23 mouse cellular contexts compared by ENCODE assay signal in genomic region chr2:121323041-121323440, GRCm38 (mm10). TPM values are rescaled to one million over a fixed set of nuclear protein-coding genes. Genes with fewer than 3 reads are reported as not detected.
DNase-seq lines count a peak whose midpoint lies in the region; ATAC-seq and TF ChIP-seq lines count a peak whose summit lies in the region.
"Had no signal": no experiment of that assay in that cellular context is flagged by ENCODE, and none has a peak within 500 bp of the region (broad histone marks: within the 10 kb centered on the region; RNA-seq: fewer than 3 reads in every experiment).

No protein-coding gene starts in this region.

- peak overlapping the region; percentile 95 for H3K27ac ChIP-seq in cerebellum, adult 2 months (ENCODE audit: insufficient read depth, low read length)
- H3K27ac ChIP-seq in embryonic facial prominence, embryonic 10.5 days (replicated peaks) = 0 out of 2 replicates have a peak overlapping the region, but pooled peaks have one; percentile 3
- H3K27ac ChIP-seq: embryonic facial prominence, embryonic 12.5 days; forebrain, embryonic 12.5 days; heart, adult 2 months; heart, embryonic 15.5 days; hindbrain, embryonic 10.5 days; hindbrain, embryonic 14.5 days had no signal

- ATAC-seq in inflammation-experienced regulatory T-cells, adult 6 months = no peak
- ATAC-seq: activated CD4-positive, CD25-positive, alpha-beta regulatory T cell, adult 4 months; forebrain, embryonic 16.5 days; intestine, embryonic 16.5 days; Patski had no signal

- WGBS in cerebellum, adult 2 months = 6% methylated on average over 10 of the region's 10 CpGs
- WGBS in embryonic facial prominence, embryonic 10.5 days = 92% methylated on average over 10 of the region's 10 CpGs

- peaks cover 9% of the 10 kb centered on the region for H3K36me3 ChIP-seq in embryonic facial prominence, embryonic 10.5 days (replicated peaks)
- H3K36me3 ChIP-seq: embryonic facial prominence, embryonic 12.5 days; heart, embryonic 15.5 days had no signal

- DNase-seq in cerebellum, adult 11 months = peak; percentile 84
- DNase-seq in cerebellum, adult 2 months = peak; percentile 88 to 90
- DNase-seq in cerebellum, postnatal 10 days = peak; percentile 72 to 76
- no peak for DNase-seq in embryonic facial prominence, embryonic 10.5 days (ENCODE audit: low spot score)
- DNase-seq in lung, postnatal 36 days = no peak
- no peak for DNase-seq in frontal cortex, postnatal 10 days (ENCODE audit: low spot score in 2 of 2)
- DNase-seq: adrenal gland, adult 2 months; adrenal gland, postnatal 25 days; embryo, embryonic 11 days; gastrocnemius, postnatal 14 days; heart, adult 2 months; heart, postnatal 14 days had no signal

- H3K4me1 ChIP-seq in cerebellum, adult 2 months (ENCODE audit: control insufficient read depth, insufficient read depth, low read length) = peaks cover 31% of the 10 kb centered on the region
- H3K4me1 ChIP-seq in embryonic facial prominence, embryonic 10.5 days = 0 out of 2 replicates have a peak, but pooled peaks cover 6% of the 10 kb centered on the region
- H3K4me1 ChIP-seq: embryonic facial prominence, embryonic 12.5 days; forebrain, embryonic 12.5 days; heart, embryonic 15.5 days; hindbrain, embryonic 10.5 days had no signal

- no peak overlapping the region for H3K4me3 ChIP-seq in cerebellum, adult 2 months (replicated peaks; ENCODE audit: insufficient read depth, low read depth, low read length)
- no peak overlapping the region for H3K4me3 ChIP-seq in embryonic facial prominence, embryonic 10.5 days
- H3K4me3 ChIP-seq: embryonic facial prominence, embryonic 12.5 days; forebrain, embryonic 12.5 days; heart, adult 2 months; heart, embryonic 15.5 days; hindbrain, embryonic 10.5 days had no signal

- no peak for TF ChIP-seq POLR2A in cerebellum, adult 2 months (IDR thresholded peaks at IDR 0.05; ENCODE audit: borderline replicate concordance, insufficient read depth, low read length)

- no peaks in the 10 kb centered on the region for H3K27me3 ChIP-seq in cerebellum, adult 2 months (ENCODE audit: control insufficient read depth, insufficient read depth, low read length)
- no peaks in the 10 kb centered on the region for H3K27me3 ChIP-seq in embryonic facial prominence, embryonic 10.5 days (replicated peaks; ENCODE audit: low read depth, poor library complexity, severe bottlenecking)
- H3K27me3 ChIP-seq: CH12.LX; embryonic facial prominence, embryonic 12.5 days; forebrain, embryonic 12.5 days; heart, embryonic 15.5 days; Patski had no signal

- H3K9me3 ChIP-seq in embryonic facial prominence, embryonic 10.5 days = no peaks in the 10 kb centered on the region
- H3K9me3 ChIP-seq: embryonic facial prominence, embryonic 12.5 days; forebrain, embryonic 12.5 days; heart, embryonic 15.5 days; hindbrain, embryonic 10.5 days had no signal

- no peak for TF ChIP-seq CTCF in cerebellum, adult 2 months (IDR thresholded peaks at IDR 0.05; ENCODE audit: borderline replicate concordance, insufficient read depth, low read depth, low read length)

RNA-seq across cellular contexts. Expression of gene Ppip5k1, which starts 32.2 kb away (rescaled TPM):
- 160 and 183 TPM in 2 replicates for polyA plus RNA-seq in cerebellum, adult 2 months (2012; rRNA removed)
- polyA plus RNA-seq in embryonic facial prominence, embryonic 10.5 days (2016; fragmentation: Nextera tagmentation; extraction: Ambion mirVana) = 10.2 and 10.5 TPM in 2 replicates
- polyA plus RNA-seq in inflammation-experienced regulatory T-cells, adult 6 months (2017; shearing (Covaris generic)) = 10 to 100 TPM in 2 of 3 experiments, 1 to 10 TPM in 1; 7.2 to 12.5 (median 11.8) TPM

RNA-seq across cellular contexts. Expression of gene Map1a, which starts 33.6 kb away (rescaled TPM):
- polyA plus RNA-seq in cerebellum, adult 2 months (2012; rRNA removed) = 223 and 254 TPM in 2 replicates
- polyA plus RNA-seq in embryonic facial prominence, embryonic 10.5 days (2016; fragmentation: Nextera tagmentation; extraction: Ambion mirVana) = 3.4 and 4.2 TPM in 2 replicates
- under 1 TPM in 2 of 3 experiments, not detected in 1; 0.14 to 0.39 TPM for polyA plus RNA-seq in inflammation-experienced regulatory T-cells, adult 6 months (2017; shearing (Covaris generic))

RNA-seq across cellular contexts. Expression of gene Ckmt1, which starts 34.5 kb away (rescaled TPM):
- 504 and 518 TPM in 2 replicates for polyA plus RNA-seq in cerebellum, adult 2 months (2012; rRNA removed)
- 3.6 and 6.0 TPM in 2 replicates for polyA plus RNA-seq in embryonic facial prominence, embryonic 10.5 days (2016; fragmentation: Nextera tagmentation; extraction: Ambion mirVana)
- 1 to 10 TPM in 2 of 3 experiments, under 1 TPM in 1; 0.65 to 1.2 (median 1.1) TPM for polyA plus RNA-seq in inflammation-experienced regulatory T-cells, adult 6 months (2017; shearing (Covaris generic))

RNA-seq across cellular contexts. Expression of gene Trp53bp1, which starts 51.8 kb away (rescaled TPM):
- polyA plus RNA-seq in cerebellum, adult 2 months (2012; rRNA removed) = 57.9 and 59.4 TPM in 2 replicates
- polyA plus RNA-seq in embryonic facial prominence, embryonic 10.5 days (2016; fragmentation: Nextera tagmentation; extraction: Ambion mirVana) = 120 and 124 TPM in 2 replicates
- 10 to 100 TPM; 32.2 to 41.0 (median 38.0) TPM for polyA plus RNA-seq in inflammation-experienced regulatory T-cells, adult 6 months (2017; shearing (Covaris generic))

Comparison
In these comparisons a context has a peak if more than half of its experiments do, and no peak if none do; other contexts are left out.
1. DNase-seq: peak in cerebellum, adult 11 months (single experiment), cerebellum, adult 2 months (2 of 2) and cerebellum, postnatal 10 days (2 of 2); none in embryonic facial prominence, embryonic 10.5 days (single experiment), lung, postnatal 36 days (single experiment) and frontal cortex, postnatal 10 days (0 of 2).
2. RNA of gene Ppip5k1, which starts 32.2 kb away (polyA plus RNA-seq): 160 to 183 TPM in cerebellum, adult 2 months; 7.2 to 12.5 TPM in inflammation-experienced regulatory T-cells, adult 6 months and 10.2 to 10.5 TPM in embryonic facial prominence, embryonic 10.5 days; every median in the first group is over 10 times any median in the second.
3. RNA of gene Map1a, which starts 33.6 kb away (polyA plus RNA-seq): 223 to 254 TPM in cerebellum, adult 2 months; 3.4 to 4.2 TPM in embryonic facial prominence, embryonic 10.5 days and 0.14 to 0.39 TPM in inflammation-experienced regulatory T-cells, adult 6 months; every median in the first group is over 10 times any median in the second.
4. RNA of gene Ckmt1, which starts 34.5 kb away (polyA plus RNA-seq): 504 to 518 TPM in cerebellum, adult 2 months; 3.6 to 6.0 TPM in embryonic facial prominence, embryonic 10.5 days and 0.65 to 1.2 TPM in inflammation-experienced regulatory T-cells, adult 6 months; every median in the first group is over 10 times any median in the second.